Mouse (Mus musculus) regulatory T cell (primary cell): ENCODE measurements around the gene Pdzd2.

ENCODE experiments used
- in situ Hi-C: fragments of 300-600 bp; cut with MboI, MseI; formaldehyde crosslinking; loops from one replicate; pipeline ENCODE4 v1.15.1; 2025; ENCODE audit warnings: high pct_unique_total_duplicates

Gene Pdzd2

DNA sequence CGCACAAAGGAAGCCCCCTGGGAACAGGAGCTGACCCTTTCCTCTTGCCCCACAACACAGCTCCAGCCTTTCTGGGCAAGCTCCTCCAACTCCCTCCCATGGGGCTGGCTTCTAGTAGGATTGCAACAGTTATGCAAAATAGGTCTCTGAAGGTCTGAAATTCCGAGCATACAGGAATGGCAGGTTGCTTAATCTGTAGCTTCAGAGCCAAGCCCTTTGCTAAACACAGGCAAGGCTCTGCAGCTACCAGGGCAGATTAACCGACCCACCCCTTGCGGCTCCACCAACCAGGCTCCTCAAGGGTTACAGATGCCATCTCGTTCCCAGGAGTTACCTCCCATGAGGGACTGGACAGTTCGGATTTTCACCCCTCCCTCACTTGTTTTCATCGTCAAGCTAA lies 249.2 kb downstream of the Pdzd2 start:
- in situ Hi-C loops = no loop called here

GRCm38 (mm10) chr15:12488316-12488715 lies 251.4 kb downstream of the Pdzd2 start:
- in situ Hi-C loops = loop anchor here (5.0 kb wide), 1 partner anchor 106 kb away; no protein-coding TSS in a partner anchor

- in situ Hi-C loops = no loop called here
Measured at GRCm38 (mm10) chr15:12481261-12481660, 258.5 kb downstream of the Pdzd2 start.

- in situ Hi-C loops = no loop called here
Measured at GRCm38 (mm10) chr15:12480369-12480768, 259.4 kb downstream of the Pdzd2 start.

GRCm38 (mm10) chr15:12479326-12479725 lies 260.4 kb downstream of the Pdzd2 start:
- in situ Hi-C loops = no loop called here

DNA sequence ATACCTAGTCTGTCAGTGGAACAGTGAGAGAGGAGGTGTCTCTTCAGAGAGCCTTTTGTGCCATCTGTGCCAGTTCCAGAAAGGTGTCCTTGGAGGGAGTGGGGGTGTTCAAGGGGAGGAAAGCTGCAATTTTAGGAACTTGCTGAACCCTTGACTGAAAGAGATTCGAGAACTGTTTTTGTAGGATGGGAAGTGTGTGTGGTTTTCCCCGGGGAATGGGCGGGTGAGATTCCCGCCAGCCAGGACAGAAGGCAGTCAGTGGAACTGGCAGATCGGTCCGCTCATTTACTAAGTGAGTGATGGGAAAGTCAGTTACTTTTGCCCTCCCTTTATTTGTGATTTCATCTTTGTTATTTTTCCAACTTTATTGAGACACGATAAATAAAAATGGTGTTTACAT lies 266.1 kb downstream of the Pdzd2 start:
- in situ Hi-C loops = no loop called here

DNA sequence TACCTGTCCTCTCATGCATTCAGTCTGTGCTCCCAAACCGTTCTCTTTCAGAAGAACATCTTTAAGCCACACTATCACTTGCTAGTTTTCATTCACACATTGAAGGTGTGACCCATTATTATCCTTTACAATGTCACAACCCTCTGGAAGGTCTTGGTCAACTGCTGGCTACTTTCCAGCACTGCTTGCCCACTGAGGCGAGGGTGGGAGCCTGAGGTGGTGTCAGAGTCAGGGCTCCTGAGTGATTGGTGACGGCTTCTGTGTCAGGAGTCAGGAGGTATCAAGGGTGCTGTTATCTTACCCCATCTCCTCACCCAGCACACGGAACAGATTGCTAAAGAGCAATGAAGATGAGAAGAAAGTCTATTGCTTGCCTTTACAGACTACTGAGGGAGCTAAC lies 267.1 kb downstream of the Pdzd2 start:
- in situ Hi-C loops = no loop called here

GRCm38 (mm10) chr15:12470900-12471838 lies 268.6 kb downstream of the Pdzd2 start:
- in situ Hi-C loops = no loop called here

DNA sequence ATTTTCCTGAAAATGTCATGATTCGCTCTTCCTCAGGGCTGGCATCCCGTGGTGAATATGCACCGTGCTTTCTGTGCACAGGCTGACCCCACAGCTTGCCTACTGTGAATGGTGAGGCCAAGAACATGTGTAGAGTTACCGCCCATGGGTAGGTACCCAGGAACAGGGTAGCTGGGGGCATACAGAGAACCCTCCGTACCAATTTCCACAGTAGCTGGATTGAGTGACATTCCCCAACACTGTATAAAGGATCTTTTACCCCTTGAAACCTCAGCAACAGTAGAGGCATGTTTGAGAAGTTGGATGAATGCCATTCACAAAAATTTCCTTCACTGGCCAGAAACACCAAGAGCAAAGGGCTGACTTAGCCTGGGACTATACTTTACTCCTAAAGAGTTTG lies 271.1 kb downstream of the Pdzd2 start:
- in situ Hi-C loops = no loop called here

DNA sequence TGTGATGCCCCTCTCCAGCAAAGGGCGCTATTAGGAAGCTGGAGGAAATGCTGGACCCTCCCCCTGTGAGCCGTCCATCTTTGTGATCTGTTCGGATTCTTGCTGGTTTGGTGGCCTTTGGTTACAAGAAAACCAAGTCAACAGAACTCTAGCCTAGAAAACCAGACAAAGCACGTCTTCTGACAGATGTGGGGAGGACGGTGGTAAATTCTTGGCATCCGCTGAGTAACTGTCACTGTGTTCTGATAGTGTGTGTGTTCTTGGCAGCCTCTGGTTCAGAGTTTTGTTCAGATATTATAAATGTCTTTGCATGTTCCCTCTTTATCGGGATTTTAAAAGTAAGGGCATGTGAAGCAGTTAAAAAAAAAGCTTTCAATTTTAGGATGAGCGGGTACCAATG lies 274.0 kb downstream of the Pdzd2 start:
- in situ Hi-C loops = no loop called here

GRCm38 (mm10) chr15:12456808-12457207 lies 282.9 kb downstream of the Pdzd2 start:
- in situ Hi-C loops = no loop called here

- in situ Hi-C loops = no loop called here
Measured at GRCm38 (mm10) chr15:12453343-12453742, 286.4 kb downstream of the Pdzd2 start.

GRCm38 (mm10) chr15:12452141-12452995 lies 287.4 kb downstream of the Pdzd2 start:
- in situ Hi-C loops = no loop called here

DNA sequence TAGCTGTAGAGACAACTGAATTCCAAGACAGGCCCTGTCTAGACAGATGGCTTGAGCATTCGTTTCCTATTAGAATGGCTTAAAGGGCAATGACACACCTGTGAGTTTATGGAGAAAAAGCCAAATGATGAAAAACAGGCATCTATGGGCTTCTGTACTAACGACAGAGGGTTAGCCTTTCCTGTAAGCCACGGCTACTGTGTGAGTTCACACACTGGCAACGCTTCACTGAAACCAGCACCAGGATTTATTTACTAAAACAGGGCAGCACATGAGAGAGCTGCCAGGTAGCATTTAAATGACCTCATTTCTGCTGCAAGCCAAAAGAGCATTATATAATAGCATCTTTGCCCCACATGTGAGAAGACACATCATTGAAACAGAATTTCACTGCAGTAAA lies 288.3 kb downstream of the Pdzd2 start:
- in situ Hi-C loops = no loop called here

DNA sequence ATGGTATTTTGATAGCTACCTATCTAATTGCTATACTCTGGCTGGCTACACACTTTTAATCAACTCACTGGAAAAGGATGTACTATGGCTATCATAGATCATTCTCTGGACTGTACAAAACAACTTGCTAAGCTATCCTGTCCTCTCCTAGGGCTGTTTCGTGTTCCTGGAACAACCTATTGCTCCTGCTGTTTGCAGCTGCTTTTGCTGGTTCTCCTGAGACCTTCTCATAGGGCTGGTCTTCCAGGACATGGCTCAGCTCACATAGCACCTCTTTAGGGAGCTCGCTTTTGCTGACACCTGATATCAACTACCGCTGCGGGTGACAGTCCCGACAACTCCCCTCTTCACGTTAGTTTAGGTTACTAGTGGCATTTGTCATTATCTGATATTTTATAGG lies 288.9 kb downstream of the Pdzd2 start:
- in situ Hi-C loops = no loop called here

- in situ Hi-C loops = loop anchor here (10.0 kb wide), 1 partner anchor 325 kb away; no protein-coding TSS in a partner anchor
Measured at GRCm38 (mm10) chr15:12449321-12449720, 290.4 kb downstream of the Pdzd2 start.

DNA sequence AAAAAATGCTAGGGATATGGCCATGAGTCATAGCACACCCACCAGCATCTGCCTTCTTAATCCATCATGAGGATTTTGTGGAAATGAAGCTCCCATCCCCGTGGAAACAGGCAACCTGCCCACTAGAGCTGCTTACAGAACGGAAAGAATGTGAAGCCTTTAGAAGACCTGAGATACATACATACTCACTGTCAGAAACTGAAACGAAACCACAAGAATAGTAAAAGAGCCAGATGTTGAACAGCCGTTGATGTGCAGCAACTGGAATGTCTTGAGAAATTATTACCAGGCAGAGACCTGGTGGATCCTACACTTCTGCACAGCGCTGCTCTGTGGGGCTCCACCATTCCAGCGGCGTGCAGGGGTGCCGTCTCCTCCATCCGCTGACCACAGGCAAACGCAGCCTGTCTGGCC lies 292.7 kb downstream of the Pdzd2 start:
- in situ Hi-C loops = loop anchor here (10.0 kb wide), 1 partner anchor 322 kb away; no protein-coding TSS in a partner anchor

DNA sequence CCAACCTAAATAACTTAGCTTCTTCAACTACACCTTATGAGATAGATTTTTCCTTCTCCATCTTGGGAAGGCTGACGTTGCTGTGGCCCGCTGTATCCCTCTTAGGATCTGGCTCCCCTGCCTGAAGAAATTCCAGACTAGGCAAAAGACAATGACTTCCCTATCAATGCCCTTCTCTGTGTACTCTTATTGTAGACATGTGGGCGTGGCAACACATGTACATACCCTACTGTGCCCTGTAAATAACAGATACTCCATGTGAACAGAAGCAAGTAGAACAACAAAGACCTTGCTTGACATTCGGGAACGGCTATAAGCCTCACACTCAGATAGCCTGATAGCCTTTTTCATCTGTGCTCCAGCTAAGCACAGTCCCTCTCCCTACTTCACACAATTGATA lies 295.2 kb downstream of the Pdzd2 start:
- in situ Hi-C loops = loop anchor here (10.0 kb wide), 1 partner anchor 320 kb away; no protein-coding TSS in a partner anchor

GRCm38 (mm10) chr15:12439351-12439751 lies 300.4 kb downstream of the Pdzd2 start:
- in situ Hi-C loops = no loop called here

- in situ Hi-C loops = no loop called here
Measured at GRCm38 (mm10) chr15:12438691-12439090, 301.0 kb downstream of the Pdzd2 start.

DNA sequence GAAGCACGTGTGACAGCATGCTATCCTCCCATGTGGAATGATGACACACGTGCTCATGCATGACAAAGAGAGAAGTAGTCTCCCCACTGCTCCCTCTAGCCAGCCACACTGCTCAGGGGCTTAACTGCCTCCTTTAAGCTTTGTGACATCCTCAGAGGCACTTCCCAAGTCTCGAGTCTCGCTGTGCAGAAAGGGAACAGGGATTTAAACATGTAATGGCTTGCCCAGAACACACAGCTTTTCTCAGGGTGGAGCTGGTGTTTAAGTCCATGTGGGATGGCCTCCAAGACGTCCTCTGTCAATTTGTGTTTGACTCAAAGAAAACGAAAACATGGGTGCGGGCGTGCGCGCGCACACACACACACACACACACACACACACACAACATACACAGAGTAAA lies 301.6 kb downstream of the Pdzd2 start:
- in situ Hi-C loops = no loop called here

DNA sequence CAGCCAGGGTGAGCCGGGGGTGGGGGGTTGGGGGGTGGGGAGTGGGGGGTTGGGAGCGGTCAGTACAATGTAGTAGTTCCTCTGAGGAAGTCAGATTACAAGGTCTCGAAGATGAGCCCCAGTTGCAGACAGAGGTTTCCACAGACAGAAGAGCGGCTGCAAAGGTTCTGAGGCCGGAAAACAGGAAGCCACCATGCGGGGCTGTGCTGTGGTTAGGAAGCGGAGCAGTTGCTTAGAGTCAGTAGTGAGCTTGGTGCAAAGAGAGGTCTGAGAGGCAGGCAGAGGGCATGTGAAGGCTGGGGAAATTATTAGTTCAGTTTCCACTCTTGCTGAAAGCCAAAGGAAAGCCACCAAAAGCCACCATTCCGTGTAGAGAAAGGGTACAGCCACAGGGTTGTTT lies 303.8 kb downstream of the Pdzd2 start:
- in situ Hi-C loops = no loop called here
